Mouse (Mus musculus): ENCODE results near the gene 1700123L14Rik. TPM values are rescaled to one million over a fixed set of nuclear protein-coding genes. Genes with fewer than 3 reads are reported as not detected.
"Not testable (repeated sequence)": the region's sequence is repeated elsewhere in the genome, so short reads cannot be mapped to it uniquely, and the experiment has no call there.

1700123L14Rik gene
- 0.07 TPM in 1 of 2 replicates, not detected in the other for polyA plus RNA-seq (2015; fragmentation: Nextera tagmentation; extraction: Ambion mirVana)

- no peak for TF ChIP-seq CTCF (IDR thresholded peaks at IDR 0.05; ENCODE audit: low read depth)
- TF ChIP-seq EP300 (optimal IDR thresholded peaks at IDR 0.05): no peak
- H3K27ac ChIP-seq (replicated peaks): no peak within 1 kb of the TSS
- no peaks in the 10 kb centered on the region for H3K9me3 ChIP-seq (ENCODE audit: control insufficient read depth, low read length)
- no peaks in the 10 kb centered on the region for H3K4me1 ChIP-seq (replicated peaks; ENCODE audit: control insufficient read depth, insufficient read depth)
- 79% methylated on average over 18 of the region's 18 CpGs for WGBS
- no peak within 1 kb of the TSS for H3K4me2 ChIP-seq (replicated peaks; ENCODE audit: low read depth)
- H3K9ac ChIP-seq (ENCODE audit: low read length): no peak within 1 kb of the TSS
- ATAC-seq (ENCODE audit: low FRiP score, low TSS enrichment): no peak
- DNase-seq (ENCODE audit: low spot score): no peak
- no peaks in the 10 kb centered on the region for H3K27me3 ChIP-seq (ENCODE audit: control insufficient read depth, insufficient read depth, low read length)
- H3K4me3 ChIP-seq (ENCODE audit: low read depth, low read length): no peak within 1 kb of the TSS
- H3K36me3 ChIP-seq (ENCODE audit: control insufficient read depth, insufficient read depth, low read length): no peaks in the 10 kb centered on the region
Observed at GRCm38 (mm10) chr6:96165818-96166379, at the start of gene 1700123L14Rik. Gene 1700123L14Rik, minus strand, starts transcription at chr6:96166243.

- no peaks in the 10 kb centered on the region for H3K4me1 ChIP-seq (replicated peaks; ENCODE audit: control insufficient read depth, insufficient read depth)
- no peak overlapping the region for H3K27ac ChIP-seq (replicated peaks)
- H3K9ac ChIP-seq (ENCODE audit: low read length): no peak overlapping the region
- H3K36me3 ChIP-seq (ENCODE audit: control insufficient read depth, insufficient read depth, low read length): no peaks in the 10 kb centered on the region
- no peak for ATAC-seq (ENCODE audit: low FRiP score, low TSS enrichment)
- TF ChIP-seq CTCF (IDR thresholded peaks at IDR 0.05; ENCODE audit: low read depth) (no peak), EP300 (optimal IDR thresholded peaks at IDR 0.05) (no peak)
- no peak overlapping the region for H3K4me2 ChIP-seq (replicated peaks; ENCODE audit: low read depth)
- H3K9me3 ChIP-seq (ENCODE audit: control insufficient read depth, low read length): no peaks in the 10 kb centered on the region
- DNase-seq (ENCODE audit: low spot score): no peak
- WGBS: 94% methylated on average over 2 of the region's 2 CpGs
- no peak overlapping the region for H3K4me3 ChIP-seq (ENCODE audit: low read depth, low read length)
- H3K27me3 ChIP-seq (ENCODE audit: control insufficient read depth, insufficient read depth, low read length): no peaks in the 10 kb centered on the region
Observed at GRCm38 (mm10) chr6:96205395-96205794, 39.4 kb upstream of the 1700123L14Rik start.

GRCm38 (mm10) chr6:96198991-96199390 is 32.9 kb upstream of the 1700123L14Rik start:
- not testable (repeated sequence) for H3K27me3 ChIP-seq (ENCODE audit: control insufficient read depth, insufficient read depth, low read length); H3K9ac ChIP-seq (ENCODE audit: low read length); H3K27ac ChIP-seq (replicated peaks); ATAC-seq (ENCODE audit: low FRiP score, low TSS enrichment); DNase-seq (ENCODE audit: low spot score); H3K4me2 ChIP-seq (replicated peaks; ENCODE audit: low read depth); H3K36me3 ChIP-seq (ENCODE audit: control insufficient read depth, insufficient read depth, low read length); H3K4me1 ChIP-seq (replicated peaks; ENCODE audit: control insufficient read depth, insufficient read depth); H3K9me3 ChIP-seq (ENCODE audit: control insufficient read depth, low read length); H3K4me3 ChIP-seq (ENCODE audit: low read depth, low read length)
- WGBS: 92% methylated on average over 2 of the region's 2 CpGs

GRCm38 (mm10) chr6:96186517-96186916 is 20.5 kb upstream of the 1700123L14Rik start:
- Histone ChIP-seq H3K4me3 (ENCODE audit: low read depth, low read length) (no peak overlapping the region), H3K4me1 (replicated peaks; ENCODE audit: control insufficient read depth, insufficient read depth) (no peaks in the 10 kb centered on the region), H3K9me3 (ENCODE audit: control insufficient read depth, low read length) (no peaks in the 10 kb centered on the region), H3K27me3 (ENCODE audit: control insufficient read depth, insufficient read depth, low read length) (no peaks in the 10 kb centered on the region), H3K36me3 (ENCODE audit: control insufficient read depth, insufficient read depth, low read length) (no peaks in the 10 kb centered on the region), H3K9ac (ENCODE audit: low read length) (no peak overlapping the region), H3K27ac (replicated peaks) (no peak overlapping the region), H3K4me2 (replicated peaks; ENCODE audit: low read depth) (no peak overlapping the region)
- no peak for ATAC-seq (ENCODE audit: low FRiP score, low TSS enrichment)
- 66% methylated on average over 2 of the region's 2 CpGs for WGBS
- TF ChIP-seq CTCF (IDR thresholded peaks at IDR 0.05; ENCODE audit: low read depth) (no peak), EP300 (optimal IDR thresholded peaks at IDR 0.05) (no peak)
- no peak for DNase-seq (ENCODE audit: low spot score)

- no peak overlapping the region for H3K4me2 ChIP-seq (replicated peaks; ENCODE audit: low read depth)
- 71% methylated on average over 4 of the region's 4 CpGs for WGBS
Observed at GRCm38 (mm10) chr6:96183392-96183791, 17.3 kb upstream of the 1700123L14Rik start.

GRCm38 (mm10) chr6:96178530-96178929 is 12.5 kb upstream of the 1700123L14Rik start:
- ATAC-seq (ENCODE audit: low FRiP score, low TSS enrichment) (no peak), DNase-seq (ENCODE audit: low spot score) (no peak)
- Histone ChIP-seq H3K27me3 (ENCODE audit: control insufficient read depth, insufficient read depth, low read length) (no peaks in the 10 kb centered on the region), H3K27ac (replicated peaks) (no peak overlapping the region), H3K4me2 (replicated peaks; ENCODE audit: low read depth) (no peak overlapping the region), H3K9me3 (ENCODE audit: control insufficient read depth, low read length) (no peaks in the 10 kb centered on the region), H3K4me1 (replicated peaks; ENCODE audit: control insufficient read depth, insufficient read depth) (no peaks in the 10 kb centered on the region), H3K9ac (ENCODE audit: low read length) (no peak overlapping the region), H3K4me3 (ENCODE audit: low read depth, low read length) (no peak overlapping the region), H3K36me3 (ENCODE audit: control insufficient read depth, insufficient read depth, low read length) (no peaks in the 10 kb centered on the region)
- TF ChIP-seq CTCF (IDR thresholded peaks at IDR 0.05; ENCODE audit: low read depth) (no peak), EP300 (optimal IDR thresholded peaks at IDR 0.05) (no peak)

More at GRCm38 (mm10) chr6:96183392-96183791, 17.3 kb upstream of the 1700123L14Rik start:
- no peak for ATAC-seq (ENCODE audit: low FRiP score, low TSS enrichment)
- Histone ChIP-seq H3K36me3 (ENCODE audit: control insufficient read depth, insufficient read depth, low read length) (no peaks in the 10 kb centered on the region), H3K27me3 (ENCODE audit: control insufficient read depth, insufficient read depth, low read length) (no peaks in the 10 kb centered on the region), H3K4me3 (ENCODE audit: low read depth, low read length) (no peak overlapping the region), H3K4me1 (replicated peaks; ENCODE audit: control insufficient read depth, insufficient read depth) (no peaks in the 10 kb centered on the region), H3K9me3 (ENCODE audit: control insufficient read depth, low read length) (no peaks in the 10 kb centered on the region), H3K9ac (ENCODE audit: low read length) (no peak overlapping the region), H3K27ac (replicated peaks) (no peak overlapping the region)
- TF ChIP-seq EP300 (optimal IDR thresholded peaks at IDR 0.05) (no peak), CTCF (IDR thresholded peaks at IDR 0.05; ENCODE audit: low read depth) (no peak)
- DNase-seq (ENCODE audit: low spot score): no peak
